Mouse (Mus musculus) heart, postnatal 0 days (tissue): ENCODE measurements around the gene Hcn2.

Experiments
- CTCF ChIP-seq: IDR thresholded peaks from 2 replicates; pipeline ENCODE4 v1.5.1; 2016; ENCODE audit warnings: antibody characterized with exemption, control low read depth, low read depth
- EP300 ChIP-seq: IDR thresholded peaks from 2 replicates; pipeline ENCODE4 v1.6.1; 2016; ENCODE audit warnings: antibody characterized with exemption, low read depth

- TF ChIP-seq CTCF (no peak), EP300 (no peak)
These were observed 26.7 kb downstream of the Hcn2 start for GRCm38 (mm10) chr10:79743161-79743560.
